13 mouse cellular contexts compared by ENCODE assay signal in the genomic region with DNA sequence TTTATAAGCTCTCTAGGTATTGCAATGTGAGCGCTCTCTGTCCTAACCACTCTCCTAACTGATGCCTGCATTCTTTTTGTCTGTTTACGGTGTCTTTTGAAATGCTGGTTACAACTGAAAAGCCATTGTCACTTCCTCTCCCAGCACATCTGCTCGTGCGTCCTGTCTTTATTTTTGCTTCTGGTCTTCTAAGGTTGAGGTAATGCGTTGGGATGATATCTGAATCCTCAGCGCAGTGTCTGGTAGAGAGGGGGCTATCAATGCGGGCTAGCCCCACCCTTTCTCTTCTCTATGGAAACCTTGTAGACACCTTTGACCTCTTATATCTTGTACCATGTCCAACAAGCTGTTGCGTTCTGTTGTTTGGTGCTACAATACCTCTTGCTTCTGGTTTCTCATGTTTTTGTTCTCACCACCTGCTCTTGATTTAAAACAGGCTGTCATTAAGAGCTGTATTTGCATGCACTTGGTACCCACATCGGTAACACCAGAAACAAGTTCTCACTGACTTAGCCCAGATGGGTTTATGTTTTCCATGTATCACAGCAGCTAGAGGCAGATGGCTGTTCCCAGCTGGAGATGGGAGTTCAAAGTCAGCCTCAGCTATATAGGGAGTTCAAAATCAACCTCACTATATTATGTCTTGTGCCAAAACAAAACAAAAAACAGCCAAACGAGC. TPM values are rescaled to one million over a fixed set of nuclear protein-coding genes. Genes with fewer than 3 reads are reported as not detected.
DNase-seq lines count a peak whose midpoint lies in the region; ATAC-seq and TF ChIP-seq lines count a peak whose summit lies in the region.
"Had no signal": no experiment of that assay in that cellular context is flagged by ENCODE, and none has a peak within 500 bp of the region (broad histone marks: within the 10 kb centered on the region; RNA-seq: fewer than 3 reads in every experiment).

No protein-coding gene starts in this region.

- DNase-seq in liver, embryonic 11.5 days (ENCODE audit: low spot score): peak; percentile 29
- no peak for DNase-seq in liver
- no peak for DNase-seq in forebrain, postnatal 0 days
- DNase-seq in splenic B cell, adult 2 months (ENCODE audit: low read depth, low spot score): peak; percentile 19
- DNase-seq in testis, postnatal 10 days (ENCODE audit: low spot score): no peak
- no peak for DNase-seq in adrenal gland, postnatal 10 days
- DNase-seq: cerebellum, adult 8-10 months; heart, postnatal 4 days; kidney, adult 8-10 months; kidney, postnatal 4 days had no signal

- TF ChIP-seq POLR2A in bone marrow, adult 2 months (IDR thresholded peaks at IDR 0.05; ENCODE audit: borderline replicate concordance, control insufficient read depth, low read depth, low read length): no peak

- no peaks in the 10 kb centered on the region for H3K27me3 ChIP-seq in liver, embryonic 11.5 days (replicated peaks; ENCODE audit: control insufficient read depth, insufficient read depth, low read length)
- H3K27me3 ChIP-seq in forebrain, postnatal 0 days (ENCODE audit: insufficient read depth, low read length): no peaks in the 10 kb centered on the region
- no peaks in the 10 kb centered on the region for H3K27me3 ChIP-seq in splenic B cell, adult 2 months (ENCODE audit: control insufficient read depth, insufficient read depth, low read length, poor library complexity, severe bottlenecking)
- H3K27me3 ChIP-seq: stomach, embryonic 15.5 days had no signal

- H3K4me2 ChIP-seq in liver, embryonic 11.5 days: no peak overlapping the region
- H3K4me2 ChIP-seq in forebrain, postnatal 0 days (ENCODE audit: low read depth): no peak overlapping the region
- H3K4me2 ChIP-seq: stomach, embryonic 15.5 days had no signal

- H3K4me3 ChIP-seq in liver, embryonic 11.5 days (ENCODE audit: low read depth, low read length): no peak overlapping the region
- H3K4me3 ChIP-seq in bone marrow, adult 2 months (replicated peaks; ENCODE audit: control insufficient read depth, low read depth, low read length): no peak overlapping the region
- H3K4me3 ChIP-seq in forebrain, postnatal 0 days (ENCODE audit: low read depth, low read length): no peak overlapping the region
- H3K4me3 ChIP-seq: limb, embryonic 10.5 days; stomach, embryonic 15.5 days had no signal

- H3K27ac ChIP-seq in liver, embryonic 11.5 days (ENCODE audit: low read depth, low read length): no peak overlapping the region
- peak overlapping the region; percentile 61; the same call in 1 of the 2 replicates for H3K27ac ChIP-seq in bone marrow, adult 2 months (ENCODE audit: control insufficient read depth, insufficient read depth, low read depth, low read length, poor library complexity)
- H3K27ac ChIP-seq in forebrain, postnatal 0 days (ENCODE audit: low read depth, low read length): no peak overlapping the region
- H3K27ac ChIP-seq: limb, embryonic 10.5 days; stomach, embryonic 15.5 days had no signal

- no peaks in the 10 kb centered on the region for H3K4me1 ChIP-seq in liver, embryonic 11.5 days (replicated peaks; ENCODE audit: control insufficient read depth, insufficient read depth, low read length)
- H3K4me1 ChIP-seq in bone marrow, adult 2 months (ENCODE audit: control insufficient read depth, insufficient read depth, low read length): no peaks in the 10 kb centered on the region; the same call in 1 of the 2 replicates
- no peaks in the 10 kb centered on the region for H3K4me1 ChIP-seq in forebrain, postnatal 0 days (ENCODE audit: insufficient read depth)
- H3K4me1 ChIP-seq: limb, embryonic 10.5 days; stomach, embryonic 15.5 days had no signal

- H3K9ac ChIP-seq in liver, embryonic 11.5 days (ENCODE audit: low read depth, low read length): no peak overlapping the region
- H3K9ac ChIP-seq in forebrain, postnatal 0 days: no peak overlapping the region
- H3K9ac ChIP-seq: stomach, embryonic 15.5 days had no signal

- no peak for ATAC-seq in liver, embryonic 11.5 days (replicated peaks; ENCODE audit: low FRiP score)
- ATAC-seq in forebrain, postnatal 0 days: peak; percentile 53

- TF ChIP-seq CTCF in bone marrow, adult 2 months (IDR thresholded peaks at IDR 0.05; ENCODE audit: control insufficient read depth, insufficient read depth, low read length): no peak
- no peak for TF ChIP-seq CTCF in forebrain, postnatal 0 days (IDR thresholded peaks at IDR 0.05; ENCODE audit: low read depth)

- no peaks in the 10 kb centered on the region for H3K36me3 ChIP-seq in liver, embryonic 11.5 days (ENCODE audit: control insufficient read depth, insufficient read depth, low read length)
- no peaks in the 10 kb centered on the region for H3K36me3 ChIP-seq in forebrain, postnatal 0 days (ENCODE audit: insufficient read depth)
- H3K36me3 ChIP-seq in splenic B cell, adult 2 months (ENCODE audit: control insufficient read depth, insufficient read depth, low read length, poor library complexity, severe bottlenecking): no peaks in the 10 kb centered on the region
- H3K36me3 ChIP-seq: limb, embryonic 10.5 days; stomach, embryonic 15.5 days had no signal

- 56% methylated on average over 10 of the region's 10 CpGs for WGBS in liver, embryonic 11.5 days
- WGBS in bone marrow, adult 2 months: 21% methylated on average over 10 of the region's 10 CpGs
- 65% methylated on average over 10 of the region's 10 CpGs for WGBS in forebrain, postnatal 0 days

- H3K9me3 ChIP-seq in liver, embryonic 11.5 days (ENCODE audit: control insufficient read depth, low read length): no peaks in the 10 kb centered on the region
- H3K9me3 ChIP-seq in forebrain, postnatal 0 days (ENCODE audit: low read length): no peaks in the 10 kb centered on the region
- H3K9me3 ChIP-seq: limb, embryonic 10.5 days; stomach, embryonic 15.5 days had no signal

RNA-seq across cellular contexts. Expression of gene Efhc1, which starts 35.1 kb away (rescaled TPM):
- 0.58 and 1.2 TPM in 2 replicates for polyA plus RNA-seq in liver, embryonic 11.5 days (2014; fragmentation: Nextera tagmentation; extraction: Ambion mirVana)
- polyA plus RNA-seq in bone marrow, adult 2 months (2011; ENCODE audit: insufficient read depth, insufficient read length, low replicate concordance, missing spikeins): 1.6 TPM in 1 of 2 replicates, not detected in the other
- total RNA-seq in forebrain, postnatal 0 days (2014; rRNA removed): 3.0 and 7.6 TPM in 2 replicates
- 2.2 and 3.1 TPM in 2 replicates for polyA plus RNA-seq in forebrain, postnatal 0 days (2015; fragmentation: Nextera tagmentation; extraction: Ambion mirVana)
- total RNA-seq in adrenal gland, postnatal 10 days (2021): 1 to 10 TPM; 1.5 to 3.2 TPM

Comparison
In these comparisons a context has a peak if more than half of its experiments do, and no peak if none do; other contexts are left out.
1. DNase-seq: peak in liver, embryonic 11.5 days (single experiment) and splenic B cell, adult 2 months (single experiment); none in liver (single experiment), forebrain, postnatal 0 days (single experiment), testis, postnatal 10 days (single experiment) and adrenal gland, postnatal 10 days (single experiment).